Mouse (Mus musculus): ENCODE results near the gene Lmcd1.
"Not testable (repeated sequence)": the region's sequence is repeated elsewhere in the genome, so short reads cannot be mapped to it uniquely, and the experiment has no call there.

Lmcd1 gene

DNA sequence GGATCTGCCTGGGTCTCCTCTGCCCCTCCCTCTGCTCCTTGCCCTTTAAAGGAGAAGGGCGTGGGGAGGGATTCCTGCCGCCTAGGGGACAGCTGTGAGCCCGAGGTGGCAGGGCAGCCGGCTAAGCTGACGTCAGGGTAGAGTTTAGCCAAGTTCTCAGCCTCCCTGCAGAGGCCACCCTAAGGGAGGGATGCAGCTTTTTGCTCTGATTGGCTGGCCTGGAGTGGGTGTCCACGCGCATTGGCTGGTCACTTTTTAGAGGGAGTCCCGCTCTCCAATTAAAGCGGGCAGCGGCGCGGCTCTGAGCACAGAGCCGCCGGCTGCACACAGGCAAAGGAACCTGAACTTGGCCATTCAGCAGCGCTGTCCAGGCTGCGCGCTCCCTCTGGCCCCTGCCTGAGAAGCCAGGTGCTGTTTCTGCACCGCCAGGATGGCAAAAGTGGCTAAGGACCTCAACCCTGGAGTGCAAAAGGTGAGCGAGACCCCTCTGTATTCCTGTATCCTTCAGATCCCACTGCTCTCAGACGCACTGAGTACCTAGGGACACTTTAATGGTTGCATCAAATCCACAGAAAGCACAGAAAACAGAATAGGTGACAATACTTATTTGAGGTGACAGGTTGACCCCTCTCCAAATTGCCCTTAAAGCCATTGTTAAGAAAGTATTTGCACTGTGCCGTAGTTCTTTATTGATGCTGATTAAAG, at the start of gene Lmcd1:
Gene Lmcd1 (plus strand): TSS at position 258 of the 705 bp plus-strand sequence.
- DNase-seq (ENCODE audit: low spot score): peak; percentile 75

DNA sequence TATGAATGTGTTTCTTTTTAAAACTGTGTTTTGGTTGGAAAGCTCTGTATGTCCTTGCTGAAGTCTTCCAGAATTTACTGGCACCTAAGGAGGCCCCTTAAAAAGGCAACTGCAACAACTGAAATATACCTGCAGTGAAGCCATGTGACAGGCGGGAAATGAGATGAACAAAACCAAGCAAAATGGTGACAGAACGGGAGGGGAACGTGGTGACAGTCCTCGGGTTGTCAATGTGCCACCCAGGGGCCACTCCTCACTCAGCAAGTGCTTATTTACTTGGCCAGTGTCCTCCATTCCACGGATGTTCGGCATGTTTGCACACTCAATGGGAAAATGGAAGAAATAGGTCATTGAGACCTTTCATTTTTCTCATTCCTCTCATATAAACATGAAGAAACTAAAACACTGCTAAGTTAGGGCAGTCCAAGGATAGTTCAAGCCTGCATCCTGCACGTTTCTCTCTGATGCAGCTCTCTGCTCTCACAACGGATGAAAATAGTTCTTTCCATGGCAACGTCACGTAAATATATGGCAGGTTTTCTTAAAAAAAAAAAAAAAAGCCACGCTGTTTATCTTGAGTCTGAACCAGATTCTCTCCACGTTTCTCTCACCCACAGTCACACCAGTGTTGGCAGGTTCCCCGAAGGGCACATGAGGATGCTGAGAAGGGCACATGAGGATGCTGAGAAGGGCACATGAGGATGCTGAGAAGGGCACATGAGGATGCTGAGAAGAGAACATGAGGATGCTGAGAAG, 49.5 kb upstream of the Lmcd1 start:
- no peak for DNase-seq (ENCODE audit: low spot score)

DNA sequence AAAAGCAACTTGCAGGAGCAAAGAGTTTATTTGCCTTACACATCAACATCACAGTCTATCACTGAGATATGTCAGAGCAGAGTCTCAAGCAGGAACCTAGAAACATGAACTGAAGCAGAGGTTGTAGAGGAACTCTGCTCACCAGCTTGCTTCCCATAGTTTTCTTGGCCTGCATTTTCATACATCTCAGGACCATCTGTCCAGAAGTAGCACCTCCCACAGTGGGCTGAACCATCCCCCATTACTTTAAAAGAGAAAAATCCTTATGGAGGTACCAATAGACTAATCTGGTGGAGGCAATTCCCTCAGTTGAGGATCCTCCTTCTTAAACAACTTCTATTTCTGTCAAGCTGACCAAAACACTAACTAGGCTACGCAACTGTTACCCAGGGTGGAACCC, 36.8 kb upstream of the Lmcd1 start:
- DNase-seq (ENCODE audit: low spot score): no peak

DNA sequence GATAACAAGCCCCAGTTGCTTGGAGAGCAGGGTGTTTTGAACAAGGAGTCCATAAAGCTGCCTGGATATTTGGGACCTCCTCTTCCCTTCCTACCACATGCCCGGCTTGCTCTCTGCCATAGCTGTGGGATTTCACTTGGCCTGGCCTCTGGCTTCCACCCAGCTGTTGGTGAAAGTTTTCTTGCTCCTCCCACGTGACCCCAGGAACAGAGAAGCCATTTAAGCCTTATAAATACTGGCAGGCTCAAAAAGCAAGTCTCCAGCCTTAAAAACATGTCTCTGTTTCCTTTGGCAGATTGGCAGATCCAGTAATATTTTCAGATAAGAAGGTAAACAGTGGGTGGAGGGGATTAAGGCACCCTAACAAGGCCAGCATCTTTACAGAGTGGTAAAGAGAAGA, 31.3 kb upstream of the Lmcd1 start:
- no peak for DNase-seq (ENCODE audit: low spot score)

DNA sequence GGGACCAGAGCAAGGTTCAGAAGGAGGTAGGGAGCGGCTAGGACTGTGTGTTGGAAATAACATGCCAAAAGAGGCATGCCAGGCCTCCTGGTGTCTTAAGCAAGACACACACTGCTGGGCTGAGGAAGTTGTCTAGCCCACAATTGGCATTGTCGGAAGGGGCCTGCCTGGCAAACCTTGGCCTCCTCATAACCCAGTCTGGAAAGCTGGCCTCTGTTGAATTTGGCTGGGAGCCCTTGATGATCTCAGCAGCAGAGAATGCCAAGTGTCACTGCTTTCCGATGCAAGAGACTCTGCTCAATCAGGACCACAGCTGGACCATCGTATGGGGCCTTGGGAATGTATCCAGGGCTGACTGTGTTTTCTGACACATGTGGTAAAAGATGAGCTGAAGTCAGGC, 27.9 kb upstream of the Lmcd1 start:
- peak; percentile 69 for DNase-seq (ENCODE audit: low spot score)

DNA sequence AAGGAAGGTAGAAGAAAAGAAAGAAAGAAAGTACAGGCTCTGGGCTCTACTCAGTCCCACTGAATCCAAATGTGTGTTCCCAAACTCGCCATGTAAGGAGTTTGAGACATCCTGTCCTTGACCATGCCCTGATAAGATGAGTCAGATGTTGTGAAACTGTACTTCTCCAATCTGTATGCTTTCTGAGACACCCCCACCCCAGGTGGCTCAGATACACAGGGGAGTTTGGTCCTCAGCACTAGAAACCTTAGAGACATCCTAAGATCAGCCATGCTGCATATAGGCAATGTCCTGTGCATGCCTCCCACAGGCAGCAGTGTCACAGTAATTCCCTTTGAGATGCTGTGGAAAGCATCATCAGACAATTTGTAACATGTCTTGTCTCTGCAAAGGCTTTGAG, 26.9 kb upstream of the Lmcd1 start:
- no peak for DNase-seq (ENCODE audit: low spot score)

DNA sequence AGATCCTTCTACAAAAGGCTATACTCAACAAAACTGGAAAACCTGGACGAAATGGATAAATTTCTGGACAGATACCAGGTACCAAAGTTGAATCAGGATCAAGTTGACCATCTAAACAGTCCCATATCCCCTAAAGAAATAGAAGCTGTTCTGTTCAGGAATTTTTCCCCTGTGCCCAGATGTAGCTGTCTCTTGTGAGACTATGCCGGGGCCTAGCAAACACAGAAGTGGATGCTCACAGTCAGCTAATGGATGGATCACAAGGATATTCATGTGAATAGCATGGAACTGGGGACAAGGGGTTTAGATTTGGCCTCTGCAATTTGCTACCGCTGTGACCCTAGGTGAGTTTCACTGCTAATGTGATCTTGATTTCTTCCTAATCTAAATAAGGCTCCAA, 19.6 kb upstream of the Lmcd1 start:
- not testable (repeated sequence) for DNase-seq (ENCODE audit: low spot score)

DNA sequence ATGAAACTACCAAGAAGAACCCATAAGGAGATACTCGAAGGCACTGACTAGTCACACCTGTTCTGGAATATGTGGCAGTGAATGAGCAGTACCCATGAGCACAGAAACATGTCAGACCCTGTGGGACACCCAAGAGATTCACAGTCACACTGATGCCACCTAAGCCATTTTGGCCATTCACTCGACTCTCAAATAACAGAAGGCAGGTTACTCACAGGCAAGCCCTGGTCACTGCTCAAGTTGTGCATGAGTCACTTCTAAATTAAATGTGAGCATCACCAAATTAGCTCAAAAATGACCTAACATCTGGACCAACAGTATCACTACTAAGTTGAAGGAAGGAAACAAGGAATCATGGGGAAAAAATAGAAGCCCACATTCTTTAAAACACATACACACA, 18.6 kb upstream of the Lmcd1 start:
- DNase-seq (ENCODE audit: low spot score): no peak

DNA sequence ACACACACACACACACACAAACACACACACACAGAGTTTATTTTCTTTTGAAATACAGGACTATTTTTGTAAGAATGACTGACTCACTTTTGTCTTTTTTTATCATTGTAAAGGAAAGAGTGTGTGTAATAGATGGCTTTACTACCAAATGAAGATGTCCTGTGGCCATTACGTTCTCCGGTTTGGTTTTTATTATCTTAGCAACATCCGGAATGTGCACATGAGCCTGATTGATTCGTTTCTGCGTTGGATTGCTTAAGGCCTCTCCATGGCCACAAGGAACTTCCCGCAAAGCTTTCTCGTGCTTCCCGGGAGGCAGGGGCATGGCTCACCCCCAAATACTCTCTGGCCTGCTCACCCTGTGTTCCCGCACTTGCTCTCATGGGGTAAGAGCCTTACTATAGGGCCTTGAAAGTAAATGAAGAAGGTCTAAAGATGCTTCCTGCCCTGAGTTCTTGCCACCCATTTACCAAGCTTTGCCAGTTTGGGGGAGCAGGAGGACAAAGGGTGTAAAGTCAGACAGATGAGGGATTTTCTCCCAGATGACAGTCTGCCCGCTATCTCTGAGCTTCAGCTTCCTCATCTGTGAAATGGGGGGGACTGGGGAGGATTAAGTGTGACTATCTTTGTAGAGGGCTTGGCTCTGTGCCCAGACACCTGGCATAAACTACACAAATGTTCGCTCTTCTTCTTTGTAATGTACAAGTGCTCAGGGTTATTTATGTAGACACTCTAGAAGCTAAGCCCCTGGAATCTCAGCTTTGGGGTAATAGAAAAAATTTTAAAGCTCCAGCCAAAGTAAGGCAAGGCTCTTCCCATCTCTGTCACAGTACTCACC, 18.0 kb upstream of the Lmcd1 start:
- no peak for DNase-seq (ENCODE audit: low spot score)

DNA sequence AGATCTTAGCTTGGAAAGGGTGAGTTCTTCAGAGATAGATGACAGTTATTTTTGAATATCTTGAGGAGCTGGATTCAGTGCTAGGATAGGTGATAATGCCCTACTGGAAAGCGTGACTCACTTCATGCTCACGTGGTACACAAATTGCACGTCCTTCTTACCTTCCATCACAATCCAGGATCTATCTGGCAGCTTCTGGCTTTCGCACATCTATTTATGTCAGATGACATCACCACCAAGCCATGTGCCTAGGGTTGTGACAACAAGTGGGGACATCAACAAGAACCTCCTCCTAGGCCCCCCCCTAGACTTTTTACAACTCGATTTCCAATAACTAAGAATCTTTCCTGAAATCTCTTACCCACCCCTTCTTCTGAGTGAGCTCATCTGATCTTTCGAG, 17.0 kb upstream of the Lmcd1 start:
- DNase-seq (ENCODE audit: low spot score): no peak

DNA sequence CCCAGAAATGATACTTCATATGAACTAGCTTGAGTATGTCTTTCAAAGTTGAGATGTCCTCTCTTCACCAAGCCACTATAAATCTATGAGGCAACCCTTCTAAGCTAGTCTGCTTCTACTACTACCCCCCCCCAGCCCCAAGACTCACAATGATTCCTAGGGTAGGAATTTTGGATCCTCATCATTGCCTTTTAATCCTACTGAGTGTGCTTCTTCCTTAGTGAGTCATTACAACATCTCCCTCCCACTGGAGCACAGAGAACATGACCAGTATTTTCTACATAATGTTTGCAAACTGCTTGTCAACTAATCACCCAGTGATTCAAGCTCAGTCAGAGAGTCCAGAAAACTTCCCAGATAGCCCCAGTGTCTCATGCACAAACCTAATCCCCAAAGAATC, 12.5 kb upstream of the Lmcd1 start:
- no peak for DNase-seq (ENCODE audit: low spot score)

DNA sequence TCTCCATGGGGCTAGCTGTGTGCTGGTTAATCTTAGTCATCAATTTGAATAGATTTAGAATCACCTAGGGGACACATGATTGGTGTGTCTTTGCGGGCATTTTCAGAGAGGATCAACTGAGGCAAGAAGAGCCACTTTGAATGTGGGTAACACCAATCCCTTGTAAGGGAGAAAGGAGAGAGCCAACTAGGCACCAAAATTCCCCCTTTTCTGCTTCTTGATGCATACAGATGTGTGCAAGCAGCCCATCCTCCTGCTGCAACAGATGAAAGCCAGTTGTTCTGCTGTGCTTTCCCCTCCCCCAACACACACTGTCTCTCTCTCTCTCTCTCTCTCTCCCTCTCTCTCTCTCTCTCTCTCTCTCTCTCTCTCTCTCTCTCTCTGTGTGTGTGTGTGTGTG, 9.2 kb upstream of the Lmcd1 start:
- DNase-seq (ENCODE audit: low spot score): no peak

DNA sequence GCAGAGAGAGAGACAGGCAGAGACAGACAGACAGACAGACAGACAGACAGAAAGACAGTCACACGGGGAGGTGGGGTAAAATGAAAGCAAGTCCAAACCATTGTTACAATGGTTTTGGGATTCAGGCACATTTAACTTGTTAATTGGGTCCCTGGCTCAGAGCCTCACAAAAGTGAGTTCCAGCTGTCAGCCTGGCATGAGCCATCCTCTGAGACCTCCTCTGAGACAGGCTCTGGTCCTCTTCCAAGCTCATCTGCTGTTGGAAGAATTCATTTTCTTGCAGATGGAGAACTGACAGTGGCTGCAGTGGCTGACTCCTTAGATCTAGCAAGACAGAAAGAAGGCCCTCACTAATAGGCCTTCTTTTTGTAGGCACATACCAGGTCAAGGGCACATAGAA, 6.9 kb upstream of the Lmcd1 start:
- no peak for DNase-seq (ENCODE audit: low spot score)

DNA sequence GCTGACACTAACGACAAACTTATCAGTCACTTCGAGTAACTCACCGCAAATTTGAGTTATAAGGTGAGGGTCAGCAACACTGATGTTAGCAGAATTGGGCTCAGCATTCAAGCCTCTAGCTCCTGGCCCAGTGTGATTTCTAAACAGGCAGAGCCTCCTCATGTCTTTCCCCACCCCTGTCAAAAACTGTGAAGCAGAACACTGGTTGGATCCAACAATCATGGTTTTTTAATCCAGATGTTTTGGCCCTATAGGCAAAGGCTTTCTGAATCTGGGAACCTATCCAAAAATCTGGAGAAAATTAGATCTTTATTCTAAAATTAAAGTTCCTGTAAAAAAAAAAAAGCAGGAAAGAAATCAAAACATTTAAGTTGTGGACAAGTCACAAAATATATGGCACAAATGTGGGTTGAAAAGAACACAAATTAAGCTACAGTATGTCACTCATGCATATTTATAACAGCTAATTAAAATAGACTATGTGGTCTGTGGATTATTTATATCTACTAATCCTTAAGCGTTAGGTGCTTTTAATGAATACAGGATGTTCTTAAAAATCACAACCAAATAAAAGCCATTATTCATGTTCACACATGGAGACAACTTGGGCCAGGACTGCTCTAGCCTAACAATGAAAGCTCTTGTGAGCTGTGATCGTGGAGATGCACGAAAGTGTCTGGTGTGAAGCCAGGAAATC, 5.7 kb upstream of the Lmcd1 start:
- no peak for DNase-seq (ENCODE audit: low spot score)

DNA sequence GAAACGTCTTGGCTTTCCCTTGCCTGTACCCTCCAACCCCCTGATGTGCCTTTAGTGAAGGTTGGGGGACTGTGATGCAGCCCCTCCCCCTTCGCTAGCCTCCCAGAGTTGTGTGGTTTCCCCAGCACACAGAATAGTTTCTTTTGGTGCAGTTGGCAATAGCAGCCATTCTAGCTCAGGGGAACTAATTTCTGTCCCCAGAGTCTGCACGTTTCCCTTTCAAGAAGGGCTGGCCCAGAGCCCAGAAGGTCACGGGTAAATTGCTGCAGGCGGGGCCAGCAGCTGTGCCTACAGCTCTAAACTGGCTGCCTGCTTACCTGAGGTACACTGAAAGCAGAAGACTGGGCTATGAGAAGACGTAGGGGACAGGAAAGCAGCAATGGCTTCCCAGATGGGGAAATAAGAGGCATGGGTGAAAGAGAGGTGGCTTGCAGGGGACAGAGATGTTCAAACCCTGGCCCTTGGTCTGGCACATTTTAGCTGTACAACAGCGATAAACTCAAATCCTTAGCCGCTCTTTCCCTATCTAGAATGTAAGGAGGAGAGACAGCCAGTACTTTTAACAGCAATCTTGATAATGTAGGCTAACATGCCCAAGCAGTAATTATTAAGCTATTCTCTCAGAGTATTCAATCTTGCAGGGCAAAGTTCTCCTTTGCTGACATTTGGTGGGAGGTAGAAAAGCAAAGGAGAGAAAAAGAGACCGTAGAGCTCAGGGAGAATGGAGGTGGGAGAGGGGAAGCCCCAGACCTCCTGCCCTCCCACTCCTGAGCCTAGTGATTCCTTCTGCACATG, 900 bp downstream of the Lmcd1 start:
- peak; percentile 67 for DNase-seq (ENCODE audit: low spot score)

DNA sequence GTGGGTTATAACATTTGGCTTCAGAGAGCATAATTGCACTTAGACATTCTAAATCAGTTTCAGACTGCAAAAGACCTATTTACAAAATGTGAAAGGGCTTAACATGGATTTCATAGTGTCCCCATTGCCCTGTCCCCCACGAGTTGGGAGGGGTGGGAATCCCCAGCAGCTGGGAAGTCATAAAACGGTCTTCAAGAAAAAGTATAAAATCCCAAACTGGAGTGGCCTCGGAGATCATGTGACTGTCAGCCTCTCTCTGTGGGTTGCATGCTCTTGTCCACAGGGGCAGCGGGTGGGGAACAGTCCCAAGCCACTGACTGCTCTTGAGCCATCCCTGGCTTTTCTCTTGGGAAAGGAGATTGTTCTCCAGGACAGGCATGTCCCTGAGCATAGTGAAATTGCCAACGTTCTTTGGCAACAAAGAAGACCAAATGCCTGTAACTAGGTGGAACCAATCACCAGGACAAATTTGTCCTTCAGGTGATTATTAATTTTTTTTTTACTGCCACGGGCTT, 2.2 kb downstream of the Lmcd1 start:
- no peak for DNase-seq (ENCODE audit: low spot score)

DNA sequence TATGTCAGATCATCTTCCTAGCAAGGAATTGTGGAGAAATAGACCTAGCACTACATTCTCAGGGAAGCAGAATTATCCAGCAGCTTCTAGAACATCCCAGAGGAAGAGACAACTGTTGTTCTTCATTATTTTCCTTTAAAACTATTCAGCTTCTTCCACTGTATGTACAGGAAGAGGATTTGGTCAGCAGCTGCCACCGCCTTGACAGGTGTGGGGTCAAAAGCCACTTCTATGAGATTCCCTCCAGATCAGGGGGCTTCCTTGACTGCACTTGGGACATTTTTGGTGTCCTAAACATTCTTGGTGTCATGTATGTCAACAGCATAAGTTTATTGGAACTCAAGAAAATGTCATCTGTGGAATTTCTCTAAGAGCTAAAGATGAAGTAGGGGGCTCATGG, 5.2 kb downstream of the Lmcd1 start:
- DNase-seq (ENCODE audit: low spot score): no peak

DNA sequence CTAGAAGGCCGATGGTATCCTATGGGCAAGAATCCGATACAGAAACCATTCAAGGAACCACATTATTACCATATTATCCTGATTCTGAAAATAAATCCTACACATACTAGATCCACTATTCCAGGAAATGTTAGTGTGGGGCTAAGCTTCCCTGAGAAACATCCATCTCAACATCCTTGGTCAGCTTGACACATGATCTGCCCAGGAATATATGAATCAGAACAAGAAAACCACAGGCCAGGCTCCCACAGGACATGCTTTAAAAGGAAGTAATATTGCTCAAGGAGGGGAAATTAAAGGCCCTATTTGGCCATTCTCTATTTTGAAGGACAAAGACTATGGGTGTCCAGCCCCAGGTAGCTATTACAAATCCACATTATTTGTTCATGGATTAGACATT, 6.6 kb downstream of the Lmcd1 start:
- DNase-seq (ENCODE audit: low spot score): no peak

DNA sequence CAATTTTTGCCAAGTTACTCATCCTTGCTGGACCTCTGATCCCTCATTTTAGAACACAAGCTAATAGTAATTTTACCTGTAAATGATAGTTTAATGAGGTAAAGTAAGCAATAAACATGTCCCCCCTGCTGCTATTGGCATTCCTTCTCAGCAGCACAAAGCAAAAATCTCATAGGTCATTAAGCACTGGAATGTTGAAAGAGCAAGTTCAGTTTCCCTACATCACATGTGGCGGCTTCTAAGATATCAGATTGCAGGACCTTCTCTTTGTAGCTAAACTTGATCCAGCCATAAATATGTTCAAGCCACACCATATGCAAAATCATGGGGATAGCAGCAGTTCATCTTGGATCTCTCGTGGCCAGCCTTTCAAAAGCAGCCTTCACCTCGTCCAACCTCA, 7.4 kb downstream of the Lmcd1 start:
- DNase-seq (ENCODE audit: low spot score): no peak

DNA sequence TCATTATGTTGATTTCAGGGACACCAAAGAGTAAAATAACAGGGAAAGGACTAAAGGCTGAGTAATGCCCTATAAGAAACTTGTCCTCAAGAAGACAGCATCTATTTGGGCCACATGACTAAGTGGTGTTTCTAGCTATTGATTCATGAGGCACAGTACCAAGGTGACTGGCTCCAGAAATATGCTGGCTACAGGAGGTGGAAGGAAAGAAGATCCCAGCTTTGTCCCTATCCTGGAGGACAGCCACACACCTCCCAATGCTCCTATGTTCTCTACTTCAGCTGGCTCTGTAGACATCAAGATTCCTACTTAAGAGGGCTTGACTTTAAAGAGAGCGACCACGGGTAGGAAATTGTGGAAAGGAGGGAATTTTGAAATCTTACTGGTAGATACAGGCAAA, 8.4 kb downstream of the Lmcd1 start:
- no peak for DNase-seq (ENCODE audit: low spot score)

DNA sequence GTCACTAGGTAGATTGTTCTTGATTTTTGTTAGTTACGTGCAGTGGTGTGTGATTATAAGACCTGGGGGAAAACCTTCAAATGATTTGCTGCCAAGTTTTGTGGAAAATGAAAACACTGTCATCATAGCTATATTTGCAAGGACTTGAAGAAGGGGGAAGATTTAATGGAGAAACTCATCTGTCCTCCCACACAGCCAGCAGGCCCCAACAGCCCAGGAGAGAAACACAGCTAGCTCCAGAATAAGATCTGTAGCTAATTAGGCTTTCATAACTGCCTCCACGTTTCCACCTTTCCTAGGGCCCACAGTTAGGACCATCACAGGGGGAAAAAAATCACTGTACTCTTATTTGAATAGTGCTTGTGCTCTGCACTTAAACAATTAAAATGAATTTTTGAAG, 10.5 kb downstream of the Lmcd1 start:
- no peak for DNase-seq (ENCODE audit: low spot score)
